Mouse (Mus musculus): ENCODE data around the gene Zfp202. TPM values are rescaled to one million over a fixed set of nuclear protein-coding genes. Genes with fewer than 3 reads are reported as not detected.
A peak's percentile ranks its signal among the peaks of the same experiment; 100 is the strongest.
"Not testable (repeated sequence)": the region's sequence is repeated elsewhere in the genome, so short reads cannot be mapped to it uniquely, and the experiment has no call there.

The Zfp202 gene
- 1 to 10 TPM; 3.1 to 5.0 TPM for total RNA-seq (2021)
- long read RNA-seq, experiment 1, partial matches to known transcripts: 2 of 12 reads
- long read RNA-seq, experiment 1, other reads (novel, unspliced or antisense): 2 of 12 reads
- long read RNA-seq, experiment 2, transcript Zfp202-201 (7 exons, 3,461 nt): major isoform, 8 of 11 reads
- long read RNA-seq, experiment 2, partial matches to known transcripts: 2 of 11 reads
- long read RNA-seq, experiment 2, other reads (novel, unspliced or antisense): 1 of 11 reads

- peak; percentile 81 to 82 for DNase-seq (ENCODE audit: low spot score in 2 of 2)
Observed at GRCm38 (mm10) chr9:40192098-40193038, at the start of gene Zfp202. Gene Zfp202, plus strand, starts transcription at chr9:40192316.

- no peak for DNase-seq (ENCODE audit: low spot score in 2 of 2)
Observed at GRCm38 (mm10) chr9:40155118-40155644, 36.9 kb upstream of the Zfp202 start.

GRCm38 (mm10) chr9:40166446-40166845 lies 25.7 kb upstream of the Zfp202 start:
- no peak for DNase-seq (ENCODE audit: low spot score in 2 of 2)

- DNase-seq (ENCODE audit: low spot score in 2 of 2): no peak
Observed at GRCm38 (mm10) chr9:40177017-40177416, 15.1 kb upstream of the Zfp202 start.

- no peak for DNase-seq (ENCODE audit: low spot score in 2 of 2)
Observed at GRCm38 (mm10) chr9:40180620-40181019, 11.5 kb upstream of the Zfp202 start, which contains the start of gene Olfr986. Gene Olfr986, plus strand, starts transcription at chr9:40180920.

- not testable (repeated sequence) for DNase-seq (ENCODE audit: low spot score in 2 of 2)
Observed at GRCm38 (mm10) chr9:40185166-40185565, 7.0 kb upstream of the Zfp202 start.

- DNase-seq (ENCODE audit: low spot score in 2 of 2): no peak
Observed at GRCm38 (mm10) chr9:40191086-40191876, 835 bp upstream of the Zfp202 start.

GRCm38 (mm10) chr9:40195981-40196380 lies 3.9 kb downstream of the Zfp202 start:
- peak in 1 of 2 experiments; percentile 43 for DNase-seq (ENCODE audit: low spot score in 2 of 2)

- DNase-seq (ENCODE audit: low spot score in 2 of 2): no peak
Observed at GRCm38 (mm10) chr9:40206546-40206950, 14.4 kb downstream of the Zfp202 start.

GRCm38 (mm10) chr9:40210744-40211143 lies 18.6 kb downstream of the Zfp202 start:
- no peak for DNase-seq (ENCODE audit: low spot score in 2 of 2)

GRCm38 (mm10) chr9:40214058-40214457 lies 21.9 kb downstream of the Zfp202 start:
- DNase-seq (ENCODE audit: low spot score in 2 of 2): no peak

- DNase-seq (ENCODE audit: low spot score in 2 of 2): no peak
Observed at GRCm38 (mm10) chr9:40216651-40217050, 24.5 kb downstream of the Zfp202 start.

GRCm38 (mm10) chr9:40224289-40224688 lies 32.2 kb downstream of the Zfp202 start:
- no peak for DNase-seq (ENCODE audit: low spot score in 2 of 2)

- peak in 1 of 2 experiments; percentile 14 for DNase-seq (ENCODE audit: low spot score in 2 of 2)
Observed at GRCm38 (mm10) chr9:40227874-40228789, 36.0 kb downstream of the Zfp202 start.

- no peak for DNase-seq (ENCODE audit: low spot score in 2 of 2)
Observed at GRCm38 (mm10) chr9:40228804-40229331, 36.8 kb downstream of the Zfp202 start.

GRCm38 (mm10) chr9:40229479-40229878 lies 37.4 kb downstream of the Zfp202 start:
- no peak for DNase-seq (ENCODE audit: low spot score in 2 of 2)

GRCm38 (mm10) chr9:40231019-40231418 lies 38.9 kb downstream of the Zfp202 start:
- DNase-seq (ENCODE audit: low spot score in 2 of 2): no peak

GRCm38 (mm10) chr9:40234233-40235072 lies 42.3 kb downstream of the Zfp202 start:
- no peak for DNase-seq (ENCODE audit: low spot score in 2 of 2)

GRCm38 (mm10) chr9:40235220-40235619 lies 43.1 kb downstream of the Zfp202 start:
- DNase-seq (ENCODE audit: low spot score in 2 of 2): no peak

All from adrenal gland, adult 18-20 months (tissue).